Mouse (Mus musculus) hindbrain, embryonic 14.5 days (tissue): ENCODE measurements around the gene Osmr. TPM values are rescaled to one million over a fixed set of nuclear protein-coding genes. Genes with fewer than 3 reads are reported as not detected.

Source experiments
- polyA plus RNA-seq: library from polyadenylated mRNA; unstranded; fragments of >200 nt; fragmentation: Nextera tagmentation; extraction: Ambion mirVana; gene quantifications from 2 replicates; pipeline ENCODE4 v1.2.1, GENCODE M21; 2014

The Osmr gene
- polyA plus RNA-seq, 1 experiment from 2014 or later: 3.4 TPM

Other genes starting within 250 kb of the Osmr start
- gene Rictor, start 166.6 kb downstream of the Osmr start, polyA plus RNA-seq: 53.9 and 54.8 TPM in 2 replicates
- gene Lifr, start 215.6 kb upstream of the Osmr start, polyA plus RNA-seq: 35.2 and 38.7 TPM in 2 replicates